Mouse (Mus musculus): ENCODE data around the gene Wwc1. TPM values are rescaled to one million over a fixed set of nuclear protein-coding genes. Genes with fewer than 3 reads are reported as not detected.

Wwc1 gene
- total RNA-seq (2014; fragmentation: Nextera tagmentation) (not detected in 2 replicates), total RNA-seq (2017) (not detected in 2 replicates)

- peak; percentile 37; the same call in 1 of the 2 replicates for ATAC-seq (replicated peaks; ENCODE audit: poor library complexity, severe bottlenecking)
Observed at GRCm38 (mm10) chr11:35980411-35980917, at the start of gene Wwc1. TSS of gene Wwc1 (minus strand) at chr11:35980527.

- ATAC-seq (replicated peaks; ENCODE audit: poor library complexity, severe bottlenecking) = no peak
Observed at GRCm38 (mm10) chr11:36020009-36020408, 39.7 kb upstream of the Wwc1 start.

- ATAC-seq (replicated peaks; ENCODE audit: poor library complexity, severe bottlenecking) = no peak
Observed at GRCm38 (mm10) chr11:36013179-36013578, 32.9 kb upstream of the Wwc1 start.

- ATAC-seq (replicated peaks; ENCODE audit: poor library complexity, severe bottlenecking) = no peak
Observed at GRCm38 (mm10) chr11:36009281-36010208, 29.2 kb upstream of the Wwc1 start.

- no peak for ATAC-seq (replicated peaks; ENCODE audit: poor library complexity, severe bottlenecking)
Observed at GRCm38 (mm10) chr11:36002900-36003299, 22.6 kb upstream of the Wwc1 start.

GRCm38 (mm10) chr11:36001282-36001970, 21.1 kb upstream of the Wwc1 start:
- ATAC-seq (replicated peaks; ENCODE audit: poor library complexity, severe bottlenecking) = peak; percentile 75

- ATAC-seq (replicated peaks; ENCODE audit: poor library complexity, severe bottlenecking) = 0 out of 2 replicates have a peak, but pooled peaks have one; percentile 20
Observed at GRCm38 (mm10) chr11:36000585-36001281, 20.4 kb upstream of the Wwc1 start.

GRCm38 (mm10) chr11:36000038-36000437, 19.7 kb upstream of the Wwc1 start:
- ATAC-seq (replicated peaks; ENCODE audit: poor library complexity, severe bottlenecking) = no peak

GRCm38 (mm10) chr11:35998048-35998447, 17.7 kb upstream of the Wwc1 start:
- no peak for ATAC-seq (replicated peaks; ENCODE audit: poor library complexity, severe bottlenecking)

GRCm38 (mm10) chr11:35995310-35995709, 15.0 kb upstream of the Wwc1 start:
- no peak for ATAC-seq (replicated peaks; ENCODE audit: poor library complexity, severe bottlenecking)

- ATAC-seq (replicated peaks; ENCODE audit: poor library complexity, severe bottlenecking) = no peak
Observed at GRCm38 (mm10) chr11:35991846-35992245, 11.5 kb upstream of the Wwc1 start.

- no peak for ATAC-seq (replicated peaks; ENCODE audit: poor library complexity, severe bottlenecking)
Observed at GRCm38 (mm10) chr11:35989967-35990366, 9.6 kb upstream of the Wwc1 start.

- no peak for ATAC-seq (replicated peaks; ENCODE audit: poor library complexity, severe bottlenecking)
Observed at GRCm38 (mm10) chr11:35985841-35986393, 5.6 kb upstream of the Wwc1 start.

GRCm38 (mm10) chr11:35982734-35983133, 2.4 kb upstream of the Wwc1 start:
- no peak for ATAC-seq (replicated peaks; ENCODE audit: poor library complexity, severe bottlenecking)

GRCm38 (mm10) chr11:35979733-35980410, 455 bp downstream of the Wwc1 start:
- ATAC-seq (replicated peaks; ENCODE audit: poor library complexity, severe bottlenecking) = peak; percentile 46; the same call in 1 of the 2 replicates

GRCm38 (mm10) chr11:35979266-35979732, 1.0 kb downstream of the Wwc1 start:
- ATAC-seq (replicated peaks; ENCODE audit: poor library complexity, severe bottlenecking) = no peak

GRCm38 (mm10) chr11:35977796-35978195, 2.5 kb downstream of the Wwc1 start:
- ATAC-seq (replicated peaks; ENCODE audit: poor library complexity, severe bottlenecking) = no peak

GRCm38 (mm10) chr11:35977096-35977495, 3.2 kb downstream of the Wwc1 start:
- ATAC-seq (replicated peaks; ENCODE audit: poor library complexity, severe bottlenecking) = no peak

- no peak for ATAC-seq (replicated peaks; ENCODE audit: poor library complexity, severe bottlenecking)
Observed at GRCm38 (mm10) chr11:35976482-35976881, 3.8 kb downstream of the Wwc1 start.
